31 mouse cellular contexts compared by ENCODE assay signal in the genomic region with DNA sequence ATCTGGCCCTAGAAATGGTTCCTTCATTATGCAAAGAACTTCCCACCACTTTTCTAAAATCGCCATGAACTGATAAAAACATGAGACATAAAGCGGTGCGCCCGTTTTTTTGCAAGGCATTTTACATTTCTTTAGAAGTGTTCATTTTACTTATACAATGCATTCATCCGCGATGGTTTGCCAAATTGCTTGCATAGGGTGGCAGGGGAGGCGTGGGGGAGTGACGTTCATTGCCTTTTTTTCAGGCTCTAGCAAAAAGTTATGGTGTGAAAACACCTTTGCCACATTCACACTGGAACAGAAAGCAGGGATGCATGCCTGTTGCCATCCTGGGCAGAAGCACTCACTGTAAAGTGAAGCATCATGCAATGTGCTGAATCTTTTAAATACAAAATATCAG.
DNase-seq lines count a peak whose midpoint lies in the region; ATAC-seq lines count a peak whose summit lies in the region.
"Had no signal": no experiment of that assay in that cellular context is flagged by ENCODE, and none has a peak within 500 bp of the region (broad histone marks: within the 10 kb centered on the region; RNA-seq: fewer than 3 reads in every experiment).

No protein-coding gene starts in this region.

- H3K27ac ChIP-seq in forebrain, embryonic 15.5 days (replicated peaks): no peak overlapping the region
- H3K27ac ChIP-seq: embryonic facial prominence, embryonic 12.5 days; heart, embryonic 10.5 days; heart, embryonic 15.5 days; hindbrain, postnatal 0 days; intestine, embryonic 15.5 days; layer of hippocampus, adult 2 months; limb, embryonic 12.5 days; lung, embryonic 15.5 days; midbrain, embryonic 10.5 days; midbrain, embryonic 15.5 days; neural tube, embryonic 15.5 days; stomach, postnatal 0 days had no signal

- no peak overlapping the region for H3K4me3 ChIP-seq in forebrain, embryonic 15.5 days
- H3K4me3 ChIP-seq: embryonic facial prominence, embryonic 12.5 days; heart, embryonic 10.5 days; heart, embryonic 15.5 days; intestine, embryonic 15.5 days; layer of hippocampus, adult 2 months; limb, embryonic 12.5 days; lung, embryonic 15.5 days; midbrain, embryonic 10.5 days; midbrain, embryonic 15.5 days; neural tube, embryonic 15.5 days had no signal

- H3K9me3 ChIP-seq in forebrain, embryonic 15.5 days: no peaks in the 10 kb centered on the region
- H3K9me3 ChIP-seq: heart, embryonic 10.5 days; heart, embryonic 15.5 days; intestine, embryonic 15.5 days; lung, embryonic 15.5 days; midbrain, embryonic 15.5 days; neural tube, embryonic 15.5 days had no signal

- H3K9ac ChIP-seq in forebrain, embryonic 15.5 days (replicated peaks): no peak overlapping the region
- H3K9ac ChIP-seq: embryonic facial prominence, embryonic 12.5 days; heart, embryonic 15.5 days; intestine, embryonic 15.5 days; limb, embryonic 12.5 days; lung, embryonic 15.5 days; midbrain, embryonic 15.5 days; neural tube, embryonic 15.5 days had no signal

- WGBS in forebrain, embryonic 15.5 days: 88% methylated on average over 8 of the region's 8 CpGs

- no peak for DNase-seq in frontal cortex, postnatal 10 days (ENCODE audit: low spot score in 2 of 2)
- DNase-seq in right cerebral cortex, adult 18-20 months: peak; percentile 42
- DNase-seq in right cerebral cortex, postnatal 4 days: no peak
- DNase-seq in right cerebral cortex, postnatal 25 days: peak; percentile 56
- DNase-seq in cerebellum, postnatal 25 days: no peak
- DNase-seq: adrenal gland, adult 8-10 months; cerebellum, adult 8-10 months; embryo, embryonic 11 days; gastrocnemius, postnatal 25 days; heart, adult 11 months; kidney, adult 2 months; kidney, postnatal 36 days; retina, postnatal 1 day; spleen, adult 18-20 months had no signal

- no peaks in the 10 kb centered on the region for H3K27me3 ChIP-seq in forebrain, embryonic 15.5 days
- H3K27me3 ChIP-seq: CH12.LX; embryonic facial prominence, embryonic 12.5 days; heart, embryonic 15.5 days; intestine, embryonic 15.5 days; limb, embryonic 12.5 days; lung, embryonic 15.5 days; midbrain, embryonic 15.5 days; neural tube, embryonic 15.5 days had no signal

- H3K36me3 ChIP-seq in forebrain, embryonic 15.5 days: no peaks in the 10 kb centered on the region
- H3K36me3 ChIP-seq: embryonic facial prominence, embryonic 12.5 days; heart, embryonic 10.5 days; heart, embryonic 15.5 days; intestine, embryonic 15.5 days; limb, embryonic 12.5 days; lung, embryonic 15.5 days; midbrain, embryonic 10.5 days; midbrain, embryonic 15.5 days; neural tube, embryonic 15.5 days had no signal

- no peak overlapping the region for H3K4me2 ChIP-seq in forebrain, embryonic 15.5 days (replicated peaks)
- H3K4me2 ChIP-seq: embryonic facial prominence, embryonic 12.5 days; heart, embryonic 15.5 days; intestine, embryonic 15.5 days; limb, embryonic 12.5 days; lung, embryonic 15.5 days; midbrain, embryonic 15.5 days; neural tube, embryonic 15.5 days had no signal

- peak; percentile 97 for ATAC-seq in frontal cortex, adult (ENCODE audit: low TSS enrichment)
- ATAC-seq in forebrain, embryonic 15.5 days (replicated peaks): no peak
- ATAC-seq: activated CD4-positive, CD25-positive, alpha-beta regulatory T cell, adult 4 months; forebrain, embryonic 14.5 days; hindbrain, postnatal 0 days; intestine, embryonic 15.5 days; midbrain, embryonic 15.5 days had no signal

- no peaks in the 10 kb centered on the region for H3K4me1 ChIP-seq in forebrain, embryonic 15.5 days
- H3K4me1 ChIP-seq: embryonic facial prominence, embryonic 12.5 days; heart, embryonic 10.5 days; heart, embryonic 15.5 days; intestine, embryonic 15.5 days; limb, embryonic 12.5 days; lung, embryonic 15.5 days; midbrain, embryonic 10.5 days; midbrain, embryonic 15.5 days; neural tube, embryonic 15.5 days had no signal

Comparison
In these comparisons a context has a peak if more than half of its experiments do, and no peak if none do; other contexts are left out.
1. DNase-seq: peak in right cerebral cortex, adult 18-20 months (single experiment) and right cerebral cortex, postnatal 25 days (single experiment); none in frontal cortex, postnatal 10 days (0 of 2), right cerebral cortex, postnatal 4 days (single experiment) and cerebellum, postnatal 25 days (0 of 2).